Mouse (Mus musculus): ENCODE results near the gene Nkx2-3. TPM values are rescaled to one million over a fixed set of nuclear protein-coding genes. Genes with fewer than 3 reads are reported as not detected.

Nkx2-3 gene
- polyA plus RNA-seq, 1 experiment from 2014 or later, result 0.20 TPM

DNA sequence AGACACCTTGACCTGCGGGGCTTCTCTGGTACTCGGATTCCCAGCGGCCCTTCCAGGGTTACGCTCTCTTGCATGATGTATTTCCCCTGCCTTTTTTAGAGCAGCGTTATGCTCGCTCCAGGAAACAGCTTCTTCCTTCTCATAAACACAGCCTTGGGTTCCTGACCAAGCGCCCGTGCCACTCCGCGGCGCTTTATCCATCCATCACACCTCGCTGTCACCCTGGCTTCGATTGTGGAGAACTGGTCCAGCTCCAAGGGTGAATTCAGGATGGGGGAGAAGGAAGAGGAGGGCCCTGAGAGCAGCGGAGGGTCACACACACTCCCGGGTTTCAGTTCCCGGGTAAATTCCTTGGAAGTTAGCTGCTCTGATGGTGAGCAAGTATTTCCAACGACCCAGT lies 28.5 kb upstream of the Nkx2-3 start:
- H3K36me3 ChIP-seq (ENCODE audit: control insufficient read depth, insufficient read depth, low read length), result no peaks in the 10 kb centered on the region
- no peak overlapping the region for H3K9ac ChIP-seq (ENCODE audit: low read depth, low read length)
- H3K4me1 ChIP-seq (replicated peaks; ENCODE audit: control insufficient read depth, insufficient read depth, low read length), result no peaks in the 10 kb centered on the region; the same call in 1 of the 2 replicates
- H3K4me2 ChIP-seq (replicated peaks; ENCODE audit: low read depth, low read length), result no peak overlapping the region
- H3K27me3 ChIP-seq (ENCODE audit: control insufficient read depth, insufficient read depth, low read length), result peaks cover 43% of the 10 kb centered on the region
- peak; percentile 36 for DNase-seq (ENCODE audit: low spot score)
- no peak overlapping the region for H3K27ac ChIP-seq (ENCODE audit: low read depth, low read length)
- H3K4me3 ChIP-seq (ENCODE audit: low read depth, low read length), result no peak overlapping the region
- ATAC-seq (ENCODE audit: low FRiP score), result no peak
- 1% methylated on average over 17 of the region's 17 CpGs for WGBS
- H3K9me3 ChIP-seq (ENCODE audit: control insufficient read depth, low read length), result no peaks in the 10 kb centered on the region

DNA sequence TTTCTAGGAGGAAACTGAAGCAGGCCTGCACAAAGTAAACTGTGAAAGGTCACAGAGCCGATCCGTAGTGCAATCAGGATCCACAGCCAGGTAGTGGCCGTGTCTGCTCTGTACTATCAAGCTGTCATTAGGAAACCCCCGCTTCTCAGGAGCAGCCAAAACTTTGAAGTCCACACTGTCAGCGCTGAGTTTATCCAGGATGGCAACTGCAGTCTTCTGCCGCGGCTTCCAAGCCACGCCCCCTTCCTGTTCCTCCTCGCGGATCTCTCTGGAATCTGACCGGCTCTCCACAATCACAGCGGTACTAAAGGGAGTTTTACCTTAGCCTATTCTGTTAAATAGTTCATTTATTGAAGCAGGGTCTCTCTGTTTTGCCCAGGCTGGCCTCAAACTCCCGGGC lies 27.3 kb upstream of the Nkx2-3 start:
- DNase-seq (ENCODE audit: low spot score), result peak; percentile 53
- Histone ChIP-seq H3K4me3 (ENCODE audit: low read depth, low read length) (0 out of 2 replicates have a peak overlapping the region, but pooled peaks have one; percentile 2), H3K27ac (ENCODE audit: low read depth, low read length) (no peak overlapping the region), H3K4me1 (replicated peaks; ENCODE audit: control insufficient read depth, insufficient read depth, low read length) (no peaks in the 10 kb centered on the region; the same call in 1 of the 2 replicates), H3K9me3 (ENCODE audit: control insufficient read depth, low read length) (no peaks in the 10 kb centered on the region), H3K27me3 (ENCODE audit: control insufficient read depth, insufficient read depth, low read length) (peaks cover 45% of the 10 kb centered on the region), H3K36me3 (ENCODE audit: control insufficient read depth, insufficient read depth, low read length) (no peaks in the 10 kb centered on the region), H3K9ac (ENCODE audit: low read depth, low read length) (no peak overlapping the region), H3K4me2 (replicated peaks; ENCODE audit: low read depth, low read length) (peak overlapping the region; percentile 17; the same call in 1 of the 2 replicates)
- ATAC-seq (ENCODE audit: low FRiP score), result no peak
- WGBS, result 7% methylated on average over 13 of the region's 13 CpGs

- WGBS, result 71% methylated on average over 4 of the region's 4 CpGs
- Histone ChIP-seq H3K27me3 (ENCODE audit: control insufficient read depth, insufficient read depth, low read length) (peaks cover 44% of the 10 kb centered on the region), H3K4me2 (replicated peaks; ENCODE audit: low read depth, low read length) (no peak overlapping the region), H3K4me1 (replicated peaks; ENCODE audit: control insufficient read depth, insufficient read depth, low read length) (no peaks in the 10 kb centered on the region), H3K27ac (ENCODE audit: low read depth, low read length) (no peak overlapping the region), H3K9me3 (ENCODE audit: control insufficient read depth, low read length) (no peaks in the 10 kb centered on the region), H3K36me3 (ENCODE audit: control insufficient read depth, insufficient read depth, low read length) (no peaks in the 10 kb centered on the region), H3K4me3 (ENCODE audit: low read depth, low read length) (no peak overlapping the region), H3K9ac (ENCODE audit: low read depth, low read length) (no peak overlapping the region)
- ATAC-seq (ENCODE audit: low FRiP score) (no peak), DNase-seq (ENCODE audit: low spot score) (no peak)
Observed at GRCm38 (mm10) chr19:43592026-43592425, 20.1 kb upstream of the Nkx2-3 start.

- Histone ChIP-seq H3K27me3 (ENCODE audit: control insufficient read depth, insufficient read depth, low read length) (peaks cover 85% of the 10 kb centered on the region), H3K9ac (ENCODE audit: low read depth, low read length) (no peak overlapping the region), H3K27ac (ENCODE audit: low read depth, low read length) (no peak overlapping the region), H3K36me3 (ENCODE audit: control insufficient read depth, insufficient read depth, low read length) (no peaks in the 10 kb centered on the region), H3K4me2 (replicated peaks; ENCODE audit: low read depth, low read length) (no peak overlapping the region), H3K9me3 (ENCODE audit: control insufficient read depth, low read length) (no peaks in the 10 kb centered on the region), H3K4me1 (replicated peaks; ENCODE audit: control insufficient read depth, insufficient read depth, low read length) (0 out of 2 replicates have a peak, but pooled peaks cover 3% of the 10 kb centered on the region), H3K4me3 (ENCODE audit: low read depth, low read length) (no peak overlapping the region)
- WGBS, result 8% methylated on average over 5 of the region's 5 CpGs
- ATAC-seq (ENCODE audit: low FRiP score) (no peak), DNase-seq (ENCODE audit: low spot score) (no peak)
Observed at GRCm38 (mm10) chr19:43596981-43597380, 15.1 kb upstream of the Nkx2-3 start.

DNA sequence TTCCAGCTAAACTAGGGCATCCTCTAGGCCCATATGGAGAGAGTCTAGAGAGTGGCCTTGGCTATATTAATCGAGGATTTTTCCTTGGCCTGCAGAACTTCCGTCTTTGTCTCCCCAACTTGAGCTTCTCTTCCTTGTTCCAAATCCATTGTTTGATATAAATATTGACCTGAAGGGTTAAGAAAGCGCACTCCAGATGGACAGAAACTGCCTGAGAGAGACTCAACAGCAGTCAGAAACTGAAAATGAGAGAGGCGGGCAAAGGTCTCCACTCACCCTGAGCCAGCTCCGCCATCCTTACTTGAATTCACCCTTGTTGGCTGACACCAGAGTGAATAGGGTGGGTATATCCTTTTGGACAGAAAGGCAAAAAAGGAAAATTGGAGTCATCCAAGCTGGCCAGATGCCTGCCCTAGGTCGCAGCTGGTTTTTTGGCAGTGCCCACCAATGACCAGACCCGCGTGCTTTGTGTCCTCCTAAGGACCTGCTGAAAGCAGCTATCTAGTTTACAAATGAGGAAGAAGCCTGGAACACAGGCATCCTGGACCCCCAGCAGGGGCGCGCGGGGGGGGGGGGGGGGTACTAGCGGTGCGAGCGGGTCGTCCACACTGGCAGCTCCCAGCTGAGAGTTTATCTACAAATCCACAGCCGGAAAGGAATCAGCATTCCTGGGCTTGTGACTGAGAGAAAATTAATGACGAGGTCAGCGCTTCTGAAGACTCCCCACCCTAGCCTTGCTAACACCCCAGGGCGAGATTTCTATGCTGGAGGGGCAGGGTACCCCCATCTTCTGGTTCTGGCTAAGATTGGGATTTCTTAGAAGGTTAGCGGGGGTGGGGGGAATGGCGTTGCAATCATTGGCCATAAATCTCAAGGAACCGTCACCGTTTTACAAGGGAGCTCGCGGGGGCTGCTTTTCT lies 13.1 kb upstream of the Nkx2-3 start:
- DNase-seq (ENCODE audit: low spot score) (peak; percentile 58), ATAC-seq (ENCODE audit: low FRiP score) (no peak)
- H3K4me1 ChIP-seq (replicated peaks; ENCODE audit: control insufficient read depth, insufficient read depth, low read length), result 0 out of 2 replicates have a peak, but pooled peaks cover 3% of the 10 kb centered on the region

GRCm38 (mm10) chr19:43599776-43600544 lies 12.2 kb upstream of the Nkx2-3 start:
- no peak overlapping the region for H3K9ac ChIP-seq (ENCODE audit: low read depth, low read length)
- no peaks in the 10 kb centered on the region for H3K36me3 ChIP-seq (ENCODE audit: control insufficient read depth, insufficient read depth, low read length)
- H3K27ac ChIP-seq (ENCODE audit: low read depth, low read length), result no peak overlapping the region
- peaks cover 99% of the 10 kb centered on the region for H3K27me3 ChIP-seq (ENCODE audit: control insufficient read depth, insufficient read depth, low read length)
- H3K4me3 ChIP-seq (ENCODE audit: low read depth, low read length), result peak overlapping the region; percentile 4; the same call in 1 of the 2 replicates
- ATAC-seq (ENCODE audit: low FRiP score) (0 out of 2 replicates have a peak, but pooled peaks have one; percentile 30), DNase-seq (ENCODE audit: low spot score) (no peak)
- H3K9me3 ChIP-seq (ENCODE audit: control insufficient read depth, low read length), result no peaks in the 10 kb centered on the region
- H3K4me1 ChIP-seq (replicated peaks; ENCODE audit: control insufficient read depth, insufficient read depth, low read length), result 0 out of 2 replicates have a peak, but pooled peaks cover 3% of the 10 kb centered on the region
- no peak overlapping the region; the same call in 1 of the 2 replicates for H3K4me2 ChIP-seq (replicated peaks; ENCODE audit: low read depth, low read length)
- WGBS, result under 1% methylated on average over 27 of the region's 27 CpGs

More for the DNA sequence above, 13.1 kb upstream of the Nkx2-3 start:
- Histone ChIP-seq H3K9me3 (ENCODE audit: control insufficient read depth, low read length) (no peaks in the 10 kb centered on the region), H3K4me2 (replicated peaks; ENCODE audit: low read depth, low read length) (no peak overlapping the region; the same call in 1 of the 2 replicates), H3K27me3 (ENCODE audit: control insufficient read depth, insufficient read depth, low read length) (peaks cover 95% of the 10 kb centered on the region), H3K4me3 (ENCODE audit: low read depth, low read length) (no peak overlapping the region), H3K27ac (ENCODE audit: low read depth, low read length) (no peak overlapping the region), H3K9ac (ENCODE audit: low read depth, low read length) (no peak overlapping the region), H3K36me3 (ENCODE audit: control insufficient read depth, insufficient read depth, low read length) (no peaks in the 10 kb centered on the region)
- 2% methylated on average over 22 of the region's 25 CpGs for WGBS

DNA sequence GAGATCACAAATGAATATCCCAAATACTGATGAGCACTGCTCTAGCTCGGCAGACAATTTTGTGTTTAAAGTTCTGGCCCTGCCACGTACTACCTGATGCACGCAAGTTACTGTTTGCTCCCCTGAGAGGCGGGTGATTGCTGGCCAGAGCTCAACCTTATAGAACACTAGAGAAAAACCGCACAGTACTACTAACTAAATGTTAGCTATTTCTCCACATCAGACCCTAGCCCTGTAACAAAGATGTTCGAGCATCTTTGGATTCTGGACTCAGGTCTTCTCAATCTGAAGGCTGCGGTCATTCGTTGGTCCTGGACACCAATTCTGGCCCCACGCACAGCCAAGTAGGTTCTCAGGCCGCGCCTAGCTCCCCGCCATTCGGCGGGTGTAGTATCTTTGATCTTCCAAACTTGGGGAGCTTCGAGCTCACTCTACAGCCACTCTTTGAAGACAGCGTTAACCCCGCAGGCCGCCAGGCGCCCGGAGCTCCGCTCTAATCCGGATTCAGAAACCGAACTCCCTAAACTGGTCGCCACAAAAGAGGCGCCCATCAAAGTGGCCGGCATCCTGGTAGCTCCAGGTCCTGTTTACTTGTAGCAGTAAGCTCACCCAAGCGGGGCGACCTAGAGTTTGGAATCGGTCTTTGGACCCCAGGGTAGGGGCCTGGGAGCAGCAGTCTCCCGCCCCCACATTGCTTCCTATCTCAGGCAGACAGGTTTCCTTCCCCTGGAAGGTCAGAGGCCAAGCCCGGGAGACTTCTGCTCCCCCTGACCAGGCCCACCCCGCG lies 11.4 kb upstream of the Nkx2-3 start:
- Histone ChIP-seq H3K36me3 (ENCODE audit: control insufficient read depth, insufficient read depth, low read length) (no peaks in the 10 kb centered on the region), H3K9me3 (ENCODE audit: control insufficient read depth, low read length) (no peaks in the 10 kb centered on the region), H3K4me1 (replicated peaks; ENCODE audit: control insufficient read depth, insufficient read depth, low read length) (0 out of 2 replicates have a peak, but pooled peaks cover 3% of the 10 kb centered on the region), H3K27ac (ENCODE audit: low read depth, low read length) (no peak overlapping the region), H3K9ac (ENCODE audit: low read depth, low read length) (no peak overlapping the region), H3K4me2 (replicated peaks; ENCODE audit: low read depth, low read length) (no peak overlapping the region), H3K4me3 (ENCODE audit: low read depth, low read length) (no peak overlapping the region), H3K27me3 (ENCODE audit: control insufficient read depth, insufficient read depth, low read length) (peaks cover 99% of the 10 kb centered on the region)
- peak; percentile 62 for DNase-seq (ENCODE audit: low spot score)
- ATAC-seq (ENCODE audit: low FRiP score), result no peak
- under 1% methylated on average over 33 of the region's 33 CpGs for WGBS

DNA sequence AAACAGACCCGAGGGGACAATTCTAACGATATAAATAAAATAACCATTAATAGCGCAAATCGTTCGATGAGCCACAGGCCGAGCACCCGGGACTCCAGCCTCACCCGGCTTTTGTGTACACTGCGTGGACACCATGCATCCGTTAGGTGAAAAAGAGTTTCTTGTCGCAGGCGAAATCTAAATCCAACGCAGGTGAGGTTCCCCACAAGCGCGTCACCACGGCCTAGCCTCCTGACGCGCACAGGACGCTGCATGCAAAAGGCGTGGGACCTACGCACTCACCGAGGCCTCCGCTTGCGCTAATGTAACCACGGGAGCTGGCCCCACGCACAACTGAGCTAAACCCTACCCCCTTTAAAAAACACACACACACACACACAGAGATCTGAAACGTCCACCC lies 10.7 kb upstream of the Nkx2-3 start:
- Histone ChIP-seq H3K36me3 (ENCODE audit: control insufficient read depth, insufficient read depth, low read length) (no peaks in the 10 kb centered on the region), H3K27ac (ENCODE audit: low read depth, low read length) (no peak overlapping the region), H3K27me3 (ENCODE audit: control insufficient read depth, insufficient read depth, low read length) (peaks cover 99% of the 10 kb centered on the region), H3K9me3 (ENCODE audit: control insufficient read depth, low read length) (no peaks in the 10 kb centered on the region), H3K9ac (ENCODE audit: low read depth, low read length) (no peak overlapping the region), H3K4me1 (replicated peaks; ENCODE audit: control insufficient read depth, insufficient read depth, low read length) (0 out of 2 replicates have a peak, but pooled peaks cover 3% of the 10 kb centered on the region), H3K4me3 (ENCODE audit: low read depth, low read length) (no peak overlapping the region), H3K4me2 (replicated peaks; ENCODE audit: low read depth, low read length) (no peak overlapping the region)
- ATAC-seq (ENCODE audit: low FRiP score) (no peak), DNase-seq (ENCODE audit: low spot score) (no peak)
- WGBS, result under 1% methylated on average over 27 of the region's 27 CpGs
